Mouse (Mus musculus) CH12F3 (cell line): Measurements from ENCODE around the gene Acsf3.

ENCODE experiments used
- in situ Hi-C: fragments of 300-500 bp; cut with MboI; formaldehyde crosslinking; loops from 2 replicates; pipeline ENCODE4 v1.14.3; 2020; ENCODE audit warnings: low sequenced_read_pairs

Acsf3 gene

DNA sequence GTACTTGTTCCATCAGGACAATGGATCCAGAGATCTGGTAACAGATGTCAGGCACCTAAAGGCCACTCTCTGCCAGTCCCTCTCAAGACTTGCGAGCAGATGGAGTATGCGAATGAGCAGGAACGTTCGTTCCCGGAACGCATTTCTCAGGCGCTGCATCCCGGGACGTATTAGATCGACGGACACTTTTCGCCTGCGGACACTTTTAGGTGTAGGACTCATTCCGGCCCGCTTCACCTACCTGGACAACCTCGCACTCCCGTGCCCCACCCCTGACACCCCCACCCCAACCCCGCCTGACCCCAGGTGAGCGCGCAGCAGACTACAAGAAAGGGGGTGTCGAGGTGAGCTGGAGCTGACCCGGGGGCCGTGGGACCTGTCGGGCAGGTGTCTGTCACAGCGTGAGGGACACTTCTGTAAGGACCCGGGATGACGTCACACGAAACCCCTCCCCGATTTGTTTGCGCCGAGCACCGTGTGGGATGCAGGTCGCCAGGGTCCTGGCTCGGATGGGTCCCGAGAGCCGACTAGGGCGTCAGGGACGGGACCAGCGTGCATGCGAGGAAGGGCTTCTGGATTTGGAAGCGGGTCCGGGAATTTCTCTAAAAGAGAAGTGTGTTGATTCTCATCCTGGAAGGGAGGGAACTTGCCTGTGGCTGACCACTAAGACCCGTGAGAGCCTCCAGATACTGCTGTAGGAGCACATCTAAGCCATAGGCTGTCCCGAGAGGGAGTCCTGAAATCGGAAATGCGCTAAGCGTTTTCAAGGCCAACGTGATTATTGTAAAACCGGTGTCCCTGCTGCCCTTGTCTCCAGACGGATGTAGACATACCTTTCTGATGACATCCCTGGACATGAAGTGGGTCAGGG, at the start of gene Acsf3:
Acsf3 (plus strand) TSS at position 202 of the 871 bp plus-strand sequence.
- in situ Hi-C loops = no loop called here

DNA sequence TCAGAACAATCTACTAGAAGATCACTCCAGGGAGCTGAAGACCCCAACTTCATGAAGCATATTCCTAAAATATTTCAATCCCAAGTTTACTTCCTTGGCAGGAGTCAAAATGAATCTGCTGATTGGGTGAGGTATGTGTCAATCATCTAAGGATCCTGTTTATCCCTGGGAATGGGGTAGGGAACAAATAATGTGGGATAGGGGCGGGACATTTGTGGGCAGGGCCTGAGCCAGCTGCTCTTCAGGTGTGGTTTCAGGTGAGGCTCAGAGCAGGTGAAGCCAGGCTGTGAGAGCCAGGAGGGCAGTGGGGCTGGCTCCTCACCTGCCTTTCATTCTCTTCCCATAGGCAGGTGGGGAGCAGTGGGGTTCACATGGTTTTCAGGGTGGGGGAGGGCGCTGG, 48.5 kb upstream of the Acsf3 start:
- in situ Hi-C loops = no loop called here

DNA sequence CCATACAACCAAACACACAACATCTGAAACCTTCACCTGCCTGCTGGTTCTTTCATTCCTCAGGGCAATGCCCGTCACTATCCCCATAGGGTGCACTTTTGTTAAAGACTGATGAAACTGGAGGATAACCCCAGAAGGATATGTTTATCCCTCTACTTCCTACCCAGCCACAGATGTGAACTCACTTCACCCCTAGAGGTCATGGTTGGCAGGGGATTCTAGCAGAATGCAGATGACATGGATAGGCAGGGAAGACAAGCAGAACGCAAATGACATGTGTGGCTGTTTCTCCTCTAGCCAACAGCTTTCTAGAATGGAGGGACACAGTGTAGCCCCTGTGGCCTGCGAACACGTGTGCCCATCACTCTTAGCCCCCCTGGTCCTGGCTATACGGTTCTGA, 47.9 kb upstream of the Acsf3 start:
- in situ Hi-C loops = no loop called here

DNA sequence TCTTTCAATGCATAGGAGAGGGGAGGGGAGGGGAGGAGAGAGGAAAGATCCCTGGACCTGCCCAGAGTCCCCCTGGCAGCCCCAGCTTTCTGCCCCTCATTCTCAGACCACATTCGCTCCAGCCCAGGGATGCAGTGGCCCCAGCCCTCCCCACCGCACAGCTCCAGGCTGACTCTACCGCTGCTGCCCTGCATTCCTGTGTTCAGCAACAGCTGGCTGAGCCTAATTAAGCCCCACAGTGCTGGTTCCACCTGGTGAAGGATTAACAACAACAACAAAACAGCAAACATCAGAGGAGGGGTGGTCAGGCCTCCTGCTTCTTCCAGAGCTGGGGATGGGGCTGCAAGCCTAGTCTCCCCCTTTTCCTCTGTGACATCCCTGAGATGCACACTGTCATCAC, 46.7 kb upstream of the Acsf3 start:
- in situ Hi-C loops = no loop called here

DNA sequence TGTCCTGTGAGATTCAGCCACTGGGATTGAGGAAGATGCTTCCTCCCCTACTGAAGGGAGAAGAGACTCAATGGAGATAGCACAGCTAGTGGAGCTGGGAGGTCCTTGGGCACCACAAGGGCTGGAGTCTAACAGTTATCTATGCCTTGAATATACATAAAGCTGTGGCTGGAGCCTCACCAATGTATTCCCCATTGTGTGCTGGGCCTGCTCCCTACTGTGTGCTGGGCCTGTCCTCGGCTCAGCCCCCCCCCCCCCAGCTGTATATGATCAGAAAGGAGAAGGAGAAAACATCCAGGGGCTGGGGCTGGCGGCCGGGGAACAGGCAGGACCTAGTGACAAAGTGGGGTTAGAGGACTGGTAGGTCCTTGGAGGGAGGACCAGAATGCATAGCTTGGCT, 40.2 kb upstream of the Acsf3 start:
- in situ Hi-C loops = no loop called here

DNA sequence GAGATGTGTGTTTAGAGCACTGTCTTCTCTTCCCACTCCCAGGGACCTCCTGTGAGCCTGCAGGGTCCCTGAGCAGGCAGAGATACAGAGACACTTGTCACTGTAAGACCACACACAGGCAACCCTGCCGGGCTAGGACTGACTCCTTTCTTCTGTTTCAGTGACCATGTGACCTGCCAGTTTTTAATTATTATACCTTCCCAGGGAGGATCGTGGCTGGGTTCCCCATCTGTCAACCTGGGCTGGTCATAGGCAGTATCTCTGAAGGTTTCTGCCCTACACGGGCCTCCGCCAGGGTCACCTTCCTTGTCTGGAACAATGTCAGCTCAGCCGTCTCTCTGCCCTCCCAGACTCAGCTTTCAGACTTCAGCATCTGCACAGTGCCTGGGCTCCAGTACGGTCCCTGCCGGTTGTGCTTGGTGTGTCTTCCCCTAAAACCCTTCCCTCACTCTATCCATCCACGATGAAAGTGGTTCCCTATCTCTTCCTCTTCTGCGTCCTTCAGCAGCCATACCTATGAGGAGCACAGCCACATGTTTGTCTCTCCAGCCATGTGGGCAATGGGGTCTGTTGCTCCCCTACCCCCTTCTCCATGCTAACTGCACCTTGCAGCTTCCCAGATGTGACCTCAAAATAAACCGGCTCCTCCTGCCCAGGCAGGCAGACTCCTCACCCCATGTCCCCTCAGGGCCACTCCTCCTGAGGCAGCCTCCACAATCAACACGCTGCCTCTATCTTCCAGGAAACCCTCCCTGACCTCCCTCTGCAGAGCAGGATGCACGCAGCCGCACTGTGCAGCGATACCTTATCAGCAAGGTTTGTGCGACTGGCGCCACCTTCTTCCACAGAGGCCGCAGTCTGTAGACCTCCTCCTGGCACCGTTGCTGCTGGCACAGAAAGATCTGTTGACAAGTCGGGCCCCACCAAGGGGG, 39.5 kb upstream of the Acsf3 start:
- in situ Hi-C loops = no loop called here

DNA sequence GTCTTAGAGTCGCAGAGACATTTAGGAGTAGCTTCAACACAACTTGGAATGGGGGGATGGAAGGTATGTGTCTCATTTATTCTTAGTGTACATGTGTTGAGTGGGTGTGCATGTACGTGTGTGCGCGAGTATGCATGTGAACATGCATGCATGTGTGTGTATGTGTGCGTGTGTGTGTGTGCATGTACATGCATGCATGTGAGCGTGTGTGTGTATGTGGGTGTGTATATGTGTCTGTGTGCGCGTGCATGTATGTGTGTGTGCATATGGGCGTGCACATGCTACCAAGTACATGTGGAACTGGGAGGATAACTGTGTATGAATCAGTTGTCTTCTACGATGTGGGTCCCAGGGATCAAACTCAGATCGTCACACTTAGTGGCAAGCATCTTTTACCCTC, 38.7 kb upstream of the Acsf3 start:
- in situ Hi-C loops = no loop called here

DNA sequence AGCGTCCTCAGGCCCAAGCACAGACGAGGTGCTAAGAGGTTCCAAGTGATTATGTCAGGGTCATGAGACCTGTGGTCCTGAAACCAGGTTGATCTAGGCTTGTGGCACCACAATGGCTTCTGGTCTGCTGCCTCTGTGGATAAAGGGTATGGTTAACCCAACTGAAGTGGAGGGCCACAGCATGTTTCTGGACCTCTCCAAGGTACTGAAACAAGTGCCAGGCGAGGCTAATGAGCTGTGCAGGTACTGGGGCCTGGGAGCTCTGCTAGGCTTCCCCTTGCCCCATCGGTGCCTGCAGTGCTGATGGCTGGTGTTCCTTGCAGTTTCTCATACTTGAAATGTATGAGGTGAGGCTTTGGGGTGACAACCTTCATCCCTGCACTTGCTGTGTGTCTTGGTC, 38.2 kb upstream of the Acsf3 start:
- in situ Hi-C loops = no loop called here

DNA sequence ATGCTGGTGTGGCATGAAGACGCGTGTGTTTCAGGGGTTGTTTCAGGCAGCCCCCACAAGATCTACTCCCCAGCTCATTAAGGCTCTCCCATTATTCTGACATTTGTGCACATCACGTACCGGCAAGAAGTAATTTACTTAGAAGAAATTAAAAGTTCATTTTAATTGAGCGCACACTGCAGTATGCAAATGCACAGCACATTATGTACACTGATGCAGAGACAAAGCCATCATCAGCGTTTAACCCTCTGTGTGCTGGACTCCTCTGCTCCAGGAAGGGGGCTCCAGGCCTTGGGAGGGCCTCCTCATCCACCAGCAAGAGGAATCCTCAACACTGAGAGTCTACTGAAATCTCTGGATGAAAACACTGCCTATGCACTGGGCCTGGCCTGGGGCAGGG, 37.4 kb upstream of the Acsf3 start:
- in situ Hi-C loops = no loop called here

DNA sequence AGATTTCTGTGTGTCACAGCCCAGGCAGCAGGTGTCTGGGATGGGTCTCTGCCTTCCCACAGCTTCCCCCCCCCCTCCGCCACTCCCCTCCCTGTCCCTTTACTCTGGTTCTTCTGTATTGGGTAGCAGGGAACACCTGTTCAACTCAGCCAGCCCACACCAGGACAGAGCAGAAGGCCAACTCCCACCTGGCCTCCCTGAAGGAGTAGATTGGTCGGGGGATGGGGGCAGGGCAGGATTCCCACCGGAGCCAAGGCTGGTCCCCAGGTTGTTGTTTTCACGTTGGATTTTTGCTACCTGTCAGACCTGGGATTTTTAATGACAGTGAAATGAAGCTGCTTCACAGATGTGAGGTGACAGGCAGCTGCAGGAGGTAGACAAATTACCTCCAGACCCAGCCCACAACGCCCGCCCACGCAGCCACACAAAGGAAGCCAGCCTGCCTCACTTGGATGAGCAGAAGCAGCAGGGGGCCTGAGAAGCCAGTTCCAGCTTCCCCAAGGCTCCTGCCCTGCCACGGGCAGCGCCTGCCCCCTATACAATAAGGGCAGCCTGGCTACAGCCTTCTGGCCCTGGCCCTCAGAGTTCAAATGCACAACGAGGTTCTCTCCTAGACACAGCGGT, 36.1 kb upstream of the Acsf3 start:
- in situ Hi-C loops = no loop called here

DNA sequence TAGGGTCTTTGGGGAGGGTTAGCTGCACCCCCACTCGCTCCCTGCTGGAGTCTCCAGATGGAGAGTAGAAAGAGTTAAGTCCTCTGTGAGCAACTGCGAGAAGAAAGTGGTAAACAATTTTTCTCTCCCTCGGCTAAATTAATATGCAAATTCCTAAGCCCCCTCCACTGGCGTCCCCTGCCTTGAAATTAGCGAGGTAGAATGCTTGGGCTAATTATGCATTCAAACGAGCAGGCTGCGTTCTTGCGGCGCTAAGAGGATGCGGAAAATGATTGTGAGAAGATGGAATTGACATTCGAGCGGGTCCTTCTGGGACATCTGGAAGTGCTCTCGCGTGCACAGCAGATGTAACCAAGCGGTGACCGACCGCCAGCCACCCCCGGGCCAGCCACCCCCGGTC, 32.8 kb upstream of the Acsf3 start:
- in situ Hi-C loops = no loop called here

DNA sequence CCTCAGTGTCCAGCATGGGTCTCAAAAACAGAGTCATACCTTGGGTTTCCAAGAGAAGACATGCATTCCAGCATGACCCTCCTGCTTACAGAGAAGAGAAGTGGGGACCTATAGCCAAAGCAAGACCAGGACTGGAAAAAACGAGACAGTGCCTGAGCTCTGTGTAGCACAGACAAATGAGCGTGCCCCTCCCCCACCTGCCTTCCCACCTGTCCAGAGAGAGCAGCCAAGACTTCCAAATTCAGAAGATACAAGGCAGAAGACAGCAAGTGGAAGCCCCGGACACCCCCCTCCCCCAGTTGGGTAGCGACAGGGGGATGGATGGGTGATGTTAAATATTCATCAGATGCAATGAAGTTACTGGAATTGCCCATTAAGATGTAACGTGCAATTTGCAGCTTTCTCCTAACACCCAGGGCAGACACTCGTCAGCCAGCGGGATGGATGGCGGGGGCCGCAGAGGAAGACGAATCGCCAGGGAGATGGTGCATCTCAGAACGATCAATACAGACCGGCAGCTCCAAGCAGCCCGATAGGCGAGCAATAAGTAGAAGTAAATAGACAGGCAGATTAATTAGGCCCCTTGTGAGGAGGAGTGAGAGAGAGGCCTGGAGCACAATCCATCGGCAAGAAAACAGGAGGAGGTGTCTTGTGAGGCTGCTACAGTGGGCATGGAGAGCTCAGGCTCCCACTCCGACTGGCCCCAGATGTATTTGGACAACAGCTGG, 30.1 kb upstream of the Acsf3 start:
- in situ Hi-C loops = no loop called here

DNA sequence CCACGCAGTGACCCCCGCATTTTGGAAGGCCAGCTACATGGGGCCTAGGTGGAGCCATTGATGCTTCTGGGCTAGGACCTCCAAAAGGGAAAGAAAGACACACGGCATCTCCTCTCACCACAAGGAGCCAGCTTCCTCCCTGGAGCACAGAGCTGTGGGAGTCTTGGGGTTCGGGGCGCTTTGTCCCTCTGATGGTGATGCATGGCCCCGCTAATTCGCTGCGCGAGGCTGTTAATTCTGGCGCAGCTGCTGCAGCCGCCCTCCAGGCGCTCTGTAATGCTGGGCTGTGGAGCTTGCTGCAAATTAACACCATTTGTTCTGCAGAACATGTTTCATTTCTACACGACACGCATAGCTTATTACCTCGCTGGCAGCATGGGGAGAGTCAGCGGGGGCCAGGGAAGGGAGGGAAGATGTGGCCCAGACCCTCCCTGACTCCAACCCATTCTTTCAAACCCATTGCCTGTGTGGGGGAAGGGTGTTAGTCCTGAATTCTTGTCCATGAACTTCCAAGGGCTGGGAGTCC, 29.5 kb upstream of the Acsf3 start:
- in situ Hi-C loops = no loop called here

DNA sequence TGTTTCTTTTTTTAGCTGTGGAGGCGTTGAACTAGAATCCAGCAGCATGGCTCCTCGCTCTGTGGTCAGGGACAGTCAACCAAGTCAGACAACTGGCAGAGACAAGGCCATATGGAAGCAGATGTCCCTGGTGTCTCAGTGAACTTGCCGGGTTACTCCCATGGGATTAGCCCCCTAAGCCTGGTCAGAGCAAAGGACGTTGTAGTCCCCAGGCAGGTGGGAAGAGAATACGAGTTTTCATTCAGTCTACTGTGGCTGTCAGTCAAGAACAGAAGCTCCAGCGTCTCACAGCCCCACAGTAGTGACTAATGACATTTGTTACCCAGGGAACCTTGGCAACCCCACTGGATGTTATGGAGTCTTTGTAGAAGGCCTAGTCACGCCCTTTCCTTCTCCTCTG, 28.8 kb upstream of the Acsf3 start:
- in situ Hi-C loops = no loop called here

DNA sequence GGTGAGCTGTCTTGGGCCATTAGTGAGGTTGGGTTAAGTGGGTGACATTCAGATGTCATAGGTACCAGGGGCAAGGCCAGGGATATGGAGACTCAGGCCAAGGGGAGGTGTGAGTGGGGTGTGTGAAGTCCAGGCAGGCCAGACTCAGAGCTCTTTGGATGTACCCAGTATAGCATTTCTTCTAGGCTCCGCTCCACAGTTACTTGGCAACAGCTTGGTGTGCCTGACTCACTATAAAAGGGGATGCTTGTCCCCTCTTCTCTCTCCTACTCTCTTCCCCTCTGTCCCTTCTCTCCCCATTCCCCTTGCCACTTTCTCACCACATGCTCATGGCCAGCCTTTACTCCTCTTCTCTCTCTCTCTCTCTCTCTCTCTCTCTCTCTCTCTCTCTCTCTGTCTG, 27.5 kb upstream of the Acsf3 start:
- in situ Hi-C loops = no loop called here

DNA sequence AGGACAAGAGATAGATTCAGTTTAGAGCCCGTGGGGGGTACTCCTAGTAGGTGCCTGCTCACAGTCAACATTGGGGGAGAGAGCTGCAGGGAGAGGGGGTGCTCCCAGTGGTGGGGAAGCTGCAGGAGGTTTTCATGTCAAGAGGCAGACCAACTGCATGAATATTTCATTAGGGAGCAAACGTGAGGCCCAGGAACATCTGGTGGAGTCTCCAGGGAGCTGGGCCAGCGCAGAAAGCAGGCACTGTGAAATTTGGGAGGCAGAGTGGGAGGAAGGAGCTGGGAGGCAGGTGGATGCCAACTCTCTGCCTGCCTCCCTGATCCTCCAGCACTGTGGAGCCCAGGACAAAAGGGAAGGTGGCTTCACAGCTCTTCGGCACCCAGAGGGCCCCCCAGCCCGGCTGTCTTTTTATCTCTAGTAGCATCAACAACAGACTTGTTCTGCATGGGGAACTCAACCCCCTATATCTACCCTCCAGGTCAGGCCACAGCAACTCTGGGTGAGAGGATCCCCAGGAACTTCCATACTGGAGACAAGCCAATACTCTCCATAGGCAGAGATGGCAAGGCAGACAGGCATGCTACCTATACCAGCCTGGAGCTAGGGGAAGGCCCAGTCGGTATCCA, 25.8 kb upstream of the Acsf3 start:
- in situ Hi-C loops = no loop called here

DNA sequence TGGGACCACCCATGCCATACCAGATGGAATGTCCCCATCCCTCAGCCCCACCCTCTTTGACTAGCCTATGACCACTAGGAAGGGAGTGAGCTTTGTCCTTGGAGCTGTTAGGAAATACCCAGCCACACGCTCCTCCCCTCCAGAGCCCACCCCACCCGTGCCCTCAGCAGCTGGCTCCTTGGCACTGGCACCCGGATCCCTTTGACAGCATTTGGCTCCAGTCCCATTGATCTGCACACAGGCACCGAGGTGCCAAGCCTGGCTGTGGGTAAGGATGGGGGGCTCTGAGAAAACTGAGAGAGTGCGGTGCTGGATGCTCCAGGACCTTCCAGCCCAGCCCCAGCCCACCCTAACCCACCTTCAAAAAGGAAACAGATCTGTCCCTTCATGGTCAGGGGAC, 23.9 kb upstream of the Acsf3 start:
- in situ Hi-C loops = no loop called here

DNA sequence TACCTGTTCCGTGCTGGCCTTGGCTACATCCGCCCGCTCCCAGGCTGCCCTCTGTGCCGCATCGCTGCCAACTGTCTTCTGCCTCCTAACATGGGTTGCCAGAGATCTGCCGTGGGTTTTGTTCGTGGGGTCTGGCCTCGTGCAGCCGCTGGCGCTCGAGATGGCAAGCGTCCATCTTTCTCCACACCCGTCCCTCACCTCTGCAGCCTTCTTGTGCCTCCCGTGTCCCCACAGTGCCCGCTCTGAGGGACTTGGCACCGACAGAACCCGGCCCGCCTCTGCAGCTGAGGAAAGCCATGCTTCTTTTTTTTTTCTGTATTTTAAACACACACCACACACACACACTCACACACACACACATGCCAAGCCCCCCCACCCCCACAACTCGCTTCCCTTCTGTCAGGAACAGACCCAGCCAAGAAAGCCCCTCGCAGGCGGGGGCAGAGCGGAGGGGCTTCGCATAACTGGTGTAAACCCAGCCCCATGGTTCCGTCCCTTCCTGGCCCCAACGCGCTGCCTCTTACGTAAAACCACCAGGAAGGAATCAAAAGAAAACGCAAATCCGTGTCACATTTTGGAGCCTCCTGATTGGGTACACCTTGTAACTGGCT, 23.1 kb upstream of the Acsf3 start:
- in situ Hi-C loops = no loop called here

DNA sequence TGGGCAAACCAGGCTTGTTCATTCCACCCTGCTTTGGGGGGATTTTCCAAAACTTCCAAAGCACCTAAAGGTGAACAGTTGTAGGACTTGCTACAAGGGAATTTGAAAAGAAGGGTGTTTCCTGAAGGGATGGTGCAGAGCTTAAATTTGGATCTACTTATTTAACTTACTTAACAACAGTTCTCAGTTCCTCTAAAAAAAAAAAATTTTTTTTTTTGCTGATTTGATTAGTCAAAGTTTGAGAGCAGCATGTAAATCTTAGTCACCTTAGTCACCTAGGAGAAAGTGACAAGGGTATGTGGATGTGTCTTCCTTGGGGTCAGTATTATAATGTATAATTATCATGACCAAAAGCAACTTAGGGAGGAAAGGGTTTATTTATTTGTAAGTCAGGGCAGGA, 16.7 kb upstream of the Acsf3 start:
- in situ Hi-C loops = no loop called here

DNA sequence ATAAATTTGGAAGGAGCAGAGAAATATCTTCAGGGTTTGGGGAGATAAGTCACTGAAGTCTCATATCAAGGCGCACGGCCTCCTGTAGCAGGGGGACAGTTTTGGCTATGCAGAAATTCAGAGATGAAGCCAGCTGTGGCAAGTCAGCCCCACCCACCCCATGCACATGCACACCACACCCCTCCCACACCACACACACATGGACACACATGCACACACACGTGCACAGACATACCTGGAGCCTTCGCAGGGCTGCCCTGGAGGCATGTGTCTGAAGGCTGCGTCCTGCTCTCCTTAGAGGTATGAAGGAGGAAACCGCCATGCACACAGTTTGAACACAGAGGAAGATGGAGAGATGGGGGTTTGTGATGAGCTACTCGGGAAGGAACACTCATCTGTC, 15.2 kb upstream of the Acsf3 start:
- in situ Hi-C loops = no loop called here
